Mouse (Mus musculus) brain, embryonic 14.5 days (tissue): ENCODE results near the gene Gpc2.

Experiments used
- CTCF ChIP-seq: fragments of 200-500 bp; IDR thresholded peaks from 2 replicates; pipeline ENCODE4 v1.5.1; 2012; ENCODE audit warnings: inconsistent platforms, mild to moderate bottlenecking, moderate library complexity, borderline replicate concordance; ENCODE audit not compliant: insufficient read depth, insufficient read length; ENCODE audit errors: extremely low read depth
- POLR2A ChIP-seq: fragments of 200-500 bp; IDR thresholded peaks from 2 replicates; pipeline ENCODE4 v1.6.1; 2012; ENCODE audit warnings: mild to moderate bottlenecking, inconsistent platforms, borderline replicate concordance; ENCODE audit not compliant: poor library complexity, insufficient read depth, insufficient read length, severe bottlenecking; ENCODE audit errors: extremely low read depth

- no peak for TF ChIP-seq CTCF
- no peak for TF ChIP-seq POLR2A
Measured at GRCm38 (mm10) chr5:138258078-138258477, 21.7 kb downstream of the Gpc2 start.
